Mouse (Mus musculus) small intestine, adult 2 months (tissue): ENCODE measurements around the gene Uvrag.

ENCODE experiments used
- CTCF ChIP-seq: fragments of 200-500 bp; IDR thresholded peaks from 2 replicates; pipeline ENCODE4 v1.5.1; 2012; ENCODE audit warnings: low read depth, mild to moderate bottlenecking, control low read depth, inconsistent platforms, low read length, moderate library complexity, mixed read lengths; ENCODE audit not compliant: insufficient replicate concordance, insufficient read length; ENCODE audit errors: extremely low read depth
- POLR2A ChIP-seq: fragments of 200-500 bp; IDR thresholded peaks from 2 replicates; pipeline ENCODE4 v1.6.1; 2012; ENCODE audit warnings: low read depth, mild to moderate bottlenecking, control low read depth, inconsistent platforms, low read length, moderate library complexity

- TF ChIP-seq CTCF (no peak), POLR2A (no peak)
Observed at GRCm38 (mm10) chr7:98910164-98910563, 230.8 kb downstream of the Uvrag start.
